ENCODE assay signal across 28 mouse cellular contexts in genomic region chr13:112178031-112178430, GRCm38 (mm10).
"Had no signal": no experiment of that assay in that cellular context is flagged by ENCODE, and none has a peak within 500 bp of the region (broad histone marks: within the 10 kb centered on the region; RNA-seq: fewer than 3 reads in every experiment).

No protein-coding gene starts in this region.

- H3K9me3 ChIP-seq: limb, embryonic 10.5 days; limb, embryonic 12.5 days; limb, embryonic 13.5 days; limb, embryonic 15.5 days; liver, embryonic 12.5 days; liver, embryonic 13.5 days; liver, embryonic 15.5 days; lung, embryonic 15.5 days; midbrain, embryonic 10.5 days; midbrain, embryonic 12.5 days; midbrain, embryonic 13.5 days; midbrain, embryonic 15.5 days; neural tube, embryonic 12.5 days had no signal

- H3K4me3 ChIP-seq: limb, embryonic 10.5 days; limb, embryonic 12.5 days; limb, embryonic 13.5 days; limb, embryonic 15.5 days; liver, embryonic 12.5 days; liver, embryonic 13.5 days; liver, embryonic 15.5 days; lung, embryonic 15.5 days; megakaryocyte, embryonic 14.5 days; midbrain, embryonic 10.5 days; midbrain, embryonic 12.5 days; midbrain, embryonic 13.5 days; midbrain, embryonic 15.5 days; myocyte; neural tube, embryonic 12.5 days had no signal

- H3K4me1 ChIP-seq: limb, embryonic 10.5 days; limb, embryonic 12.5 days; limb, embryonic 13.5 days; limb, embryonic 15.5 days; liver, embryonic 12.5 days; liver, embryonic 13.5 days; liver, embryonic 15.5 days; megakaryocyte, embryonic 14.5 days; midbrain, embryonic 10.5 days; midbrain, embryonic 12.5 days; midbrain, embryonic 13.5 days; midbrain, embryonic 15.5 days; neural tube, embryonic 12.5 days had no signal

- H3K27ac ChIP-seq: limb, embryonic 10.5 days; limb, embryonic 12.5 days; limb, embryonic 13.5 days; limb, embryonic 15.5 days; liver, embryonic 12.5 days; liver, embryonic 13.5 days; liver, embryonic 14.5 days; liver, embryonic 15.5 days; lung, embryonic 15.5 days; macrophage; midbrain, embryonic 10.5 days; midbrain, embryonic 12.5 days; midbrain, embryonic 13.5 days; midbrain, embryonic 15.5 days; neural tube, embryonic 12.5 days had no signal

- H3K36me3 ChIP-seq: limb, embryonic 10.5 days; limb, embryonic 12.5 days; limb, embryonic 13.5 days; limb, embryonic 15.5 days; liver, embryonic 12.5 days; liver, embryonic 13.5 days; liver, embryonic 15.5 days; lung, embryonic 15.5 days; midbrain, embryonic 10.5 days; midbrain, embryonic 12.5 days; midbrain, embryonic 13.5 days; midbrain, embryonic 15.5 days; neural tube, embryonic 12.5 days had no signal

- DNase-seq: left cerebral cortex, postnatal 4 days; liver; liver, embryonic 13.5 days; liver, postnatal 0 days; lung, adult 18-20 months; lung, adult 2 months; lung, embryonic 14.5 days; lung, postnatal 10 days; lung, postnatal 14 days; lung, postnatal 36 days; lung, postnatal 4 days; midbrain, embryonic 14.5 days had no signal

- H3K27me3 ChIP-seq: limb, embryonic 12.5 days; limb, embryonic 13.5 days; limb, embryonic 15.5 days; liver, embryonic 12.5 days; liver, embryonic 13.5 days; lung, embryonic 15.5 days; megakaryocyte, embryonic 14.5 days; midbrain, embryonic 12.5 days; midbrain, embryonic 13.5 days; midbrain, embryonic 15.5 days; neural tube, embryonic 12.5 days had no signal
